Mouse (Mus musculus): Measurements from ENCODE around the gene Foxo3.

The Foxo3 gene

GRCm38 (mm10) chr10:42221136-42221891 lies 55.2 kb downstream of the Foxo3 start:
- no peak for DNase-seq

- no peak for DNase-seq
These were observed 56.1 kb downstream of the Foxo3 start for GRCm38 (mm10) chr10:42220418-42220952.

GRCm38 (mm10) chr10:42211407-42211806 lies 65.1 kb downstream of the Foxo3 start:
- no peak for DNase-seq

- no peak for DNase-seq
These were observed 65.9 kb downstream of the Foxo3 start for GRCm38 (mm10) chr10:42210641-42211040.

- no peak for DNase-seq
These were observed 66.7 kb downstream of the Foxo3 start for GRCm38 (mm10) chr10:42209809-42210208.

- no peak for DNase-seq
These were observed 68.9 kb downstream of the Foxo3 start for GRCm38 (mm10) chr10:42207612-42208011.

- no peak for DNase-seq
These were observed 71.7 kb downstream of the Foxo3 start for GRCm38 (mm10) chr10:42204768-42205412.

GRCm38 (mm10) chr10:42203321-42204155 lies 73.0 kb downstream of the Foxo3 start:
- DNase-seq = no peak

- no peak for DNase-seq
These were observed 74.0 kb downstream of the Foxo3 start for GRCm38 (mm10) chr10:42202561-42202960.

- no peak for DNase-seq
These were observed 77.1 kb downstream of the Foxo3 start for GRCm38 (mm10) chr10:42199472-42199871.

GRCm38 (mm10) chr10:42198682-42199081 lies 77.9 kb downstream of the Foxo3 start:
- DNase-seq = no peak

- DNase-seq = no peak
These were observed 81.8 kb downstream of the Foxo3 start for GRCm38 (mm10) chr10:42194784-42195183.

- DNase-seq = no peak
These were observed 82.6 kb downstream of the Foxo3 start for GRCm38 (mm10) chr10:42193981-42194380.

GRCm38 (mm10) chr10:42192951-42193350 lies 83.6 kb downstream of the Foxo3 start:
- no peak for DNase-seq

GRCm38 (mm10) chr10:42189674-42190434 lies 86.7 kb downstream of the Foxo3 start:
- DNase-seq = no peak

GRCm38 (mm10) chr10:42189037-42189436 lies 87.5 kb downstream of the Foxo3 start:
- DNase-seq = no peak

GRCm38 (mm10) chr10:42188091-42188490 lies 88.5 kb downstream of the Foxo3 start:
- DNase-seq = no peak

- no peak for DNase-seq
These were observed 89.6 kb downstream of the Foxo3 start for GRCm38 (mm10) chr10:42186941-42187401.

- DNase-seq = no peak
These were observed 96.2 kb downstream of the Foxo3 start for GRCm38 (mm10) chr10:42180333-42180732.

- no peak for DNase-seq
These were observed 97.8 kb downstream of the Foxo3 start for GRCm38 (mm10) chr10:42178751-42179150.

- no peak for DNase-seq
These were observed 98.5 kb downstream of the Foxo3 start for GRCm38 (mm10) chr10:42177771-42178674.
